Mouse (Mus musculus): ENCODE data around the gene Telo2. TPM values are rescaled to one million over a fixed set of nuclear protein-coding genes. Genes with fewer than 3 reads are reported as not detected.

The Telo2 gene
- polyA plus RNA-seq, 1 experiment, result 18.5 TPM

- Histone ChIP-seq H3K4me3 (ENCODE audit: insufficient read depth, low read length) (no peak overlapping the region), H3K4me1 (ENCODE audit: control insufficient read depth, insufficient read depth, low read length) (no peaks in the 10 kb centered on the region), H3K27ac (ENCODE audit: insufficient read depth, low read length) (peak overlapping the region; percentile 52)
- no peak for TF ChIP-seq POLR2A (IDR thresholded peaks at IDR 0.05; ENCODE audit: extremely low read depth, insufficient read depth, low read length)
- no peak for TF ChIP-seq CTCF (IDR thresholded peaks at IDR 0.05; ENCODE audit: extremely low read depth, insufficient read depth, low read length)
Measured at GRCm38 (mm10) chr17:25066595-25066994, 49.2 kb downstream of the Telo2 start.

GRCm38 (mm10) chr17:25065189-25065588 lies 50.6 kb downstream of the Telo2 start:
- Histone ChIP-seq H3K4me3 (ENCODE audit: insufficient read depth, low read length) (no peak overlapping the region), H3K4me1 (ENCODE audit: control insufficient read depth, insufficient read depth, low read length) (no peaks in the 10 kb centered on the region), H3K27ac (ENCODE audit: insufficient read depth, low read length) (no peak overlapping the region)
- TF ChIP-seq CTCF (IDR thresholded peaks at IDR 0.05; ENCODE audit: extremely low read depth, insufficient read depth, low read length) (no peak), POLR2A (IDR thresholded peaks at IDR 0.05; ENCODE audit: extremely low read depth, insufficient read depth, low read length) (no peak)

- TF ChIP-seq POLR2A (IDR thresholded peaks at IDR 0.05; ENCODE audit: extremely low read depth, insufficient read depth, low read length) (no peak), CTCF (IDR thresholded peaks at IDR 0.05; ENCODE audit: extremely low read depth, insufficient read depth, low read length) (no peak)
- Histone ChIP-seq H3K4me3 (ENCODE audit: insufficient read depth, low read length) (no peak overlapping the region), H3K27ac (ENCODE audit: insufficient read depth, low read length) (0 out of 2 replicates have a peak overlapping the region, but pooled peaks have one; percentile 46), H3K4me1 (ENCODE audit: control insufficient read depth, insufficient read depth, low read length) (no peaks in the 10 kb centered on the region)
Measured at GRCm38 (mm10) chr17:25064351-25064750, 51.4 kb downstream of the Telo2 start.

- no peak overlapping the region for H3K4me3 ChIP-seq (ENCODE audit: insufficient read depth, low read length)
- TF ChIP-seq POLR2A (IDR thresholded peaks at IDR 0.05; ENCODE audit: extremely low read depth, insufficient read depth, low read length) (no peak), CTCF (IDR thresholded peaks at IDR 0.05; ENCODE audit: extremely low read depth, insufficient read depth, low read length) (no peak)
- 0 out of 2 replicates have a peak overlapping the region, but pooled peaks have one; percentile 46 for H3K27ac ChIP-seq (ENCODE audit: insufficient read depth, low read length)
- no peaks in the 10 kb centered on the region for H3K4me1 ChIP-seq (ENCODE audit: control insufficient read depth, insufficient read depth, low read length)
Measured at GRCm38 (mm10) chr17:25063872-25064271, 51.9 kb downstream of the Telo2 start.

- TF ChIP-seq POLR2A (IDR thresholded peaks at IDR 0.05; ENCODE audit: extremely low read depth, insufficient read depth, low read length), result no peak
- TF ChIP-seq CTCF (IDR thresholded peaks at IDR 0.05; ENCODE audit: extremely low read depth, insufficient read depth, low read length), result no peak
- Histone ChIP-seq H3K4me3 (ENCODE audit: insufficient read depth, low read length) (no peak overlapping the region), H3K4me1 (ENCODE audit: control insufficient read depth, insufficient read depth, low read length) (no peaks in the 10 kb centered on the region), H3K27ac (ENCODE audit: insufficient read depth, low read length) (no peak overlapping the region)
Measured at GRCm38 (mm10) chr17:25063261-25063660, 52.5 kb downstream of the Telo2 start.

GRCm38 (mm10) chr17:25057041-25057440 lies 58.7 kb downstream of the Telo2 start:
- Histone ChIP-seq H3K4me3 (ENCODE audit: insufficient read depth, low read length) (no peak overlapping the region), H3K4me1 (ENCODE audit: control insufficient read depth, insufficient read depth, low read length) (no peaks in the 10 kb centered on the region), H3K27ac (ENCODE audit: insufficient read depth, low read length) (no peak overlapping the region)
- TF ChIP-seq POLR2A (IDR thresholded peaks at IDR 0.05; ENCODE audit: extremely low read depth, insufficient read depth, low read length) (no peak), CTCF (IDR thresholded peaks at IDR 0.05; ENCODE audit: extremely low read depth, insufficient read depth, low read length) (no peak)

GRCm38 (mm10) chr17:25053274-25053673 lies 62.5 kb downstream of the Telo2 start:
- TF ChIP-seq POLR2A (IDR thresholded peaks at IDR 0.05; ENCODE audit: extremely low read depth, insufficient read depth, low read length) (no peak), CTCF (IDR thresholded peaks at IDR 0.05; ENCODE audit: extremely low read depth, insufficient read depth, low read length) (no peak)
- H3K27ac ChIP-seq (ENCODE audit: insufficient read depth, low read length), result no peak overlapping the region
- H3K4me3 ChIP-seq (ENCODE audit: insufficient read depth, low read length), result no peak overlapping the region
- no peaks in the 10 kb centered on the region for H3K4me1 ChIP-seq (ENCODE audit: control insufficient read depth, insufficient read depth, low read length)

Other genes starting within 250 kb of the Telo2 start
- not detected in 2 replicates for gene Igfals, start 250.0 kb downstream of the Telo2 start, polyA plus RNA-seq (2012; rRNA removed)
- gene Nubp2, start 229.6 kb downstream of the Telo2 start, polyA plus RNA-seq (2012; rRNA removed), result 24.6 and 27.3 TPM in 2 replicates
- gene Spsb3, start 229.3 kb downstream of the Telo2 start, polyA plus RNA-seq (2012; rRNA removed), result 91.9 and 92.7 TPM in 2 replicates
- 62.4 and 65.0 TPM in 2 replicates for gene Eme2, start 220.9 kb downstream of the Telo2 start, polyA plus RNA-seq (2012; rRNA removed)
- gene Mrps34, start 220.9 kb downstream of the Telo2 start, polyA plus RNA-seq (2012; rRNA removed), result 115 and 117 TPM in 2 replicates
- gene Nme3, start 219.5 kb downstream of the Telo2 start, polyA plus RNA-seq (2012; rRNA removed), result 94.5 and 94.7 TPM in 2 replicates
- 328 and 355 TPM in 2 replicates for gene Mapk8ip3, start 179.0 kb downstream of the Telo2 start, polyA plus RNA-seq (2012; rRNA removed)
- gene Jpt2, start 155.3 kb downstream of the Telo2 start, polyA plus RNA-seq (2012; rRNA removed), result 4.5 and 6.2 TPM in 2 replicates
- 22.0 and 23.1 TPM in 2 replicates for gene Cramp1l, start 100.2 kb downstream of the Telo2 start, polyA plus RNA-seq (2012; rRNA removed)
- gene Ift140, start 99.9 kb downstream of the Telo2 start, polyA plus RNA-seq (2012; rRNA removed), result 22.2 and 22.7 TPM in 2 replicates
- 17.8 and 19.4 TPM in 2 replicates for gene Tmem204, start 32.4 kb downstream of the Telo2 start, polyA plus RNA-seq (2012; rRNA removed)
- gene Ptx4, start 4.8 kb upstream of the Telo2 start, polyA plus RNA-seq (2012; rRNA removed), result 0.19 and 0.34 TPM in 2 replicates
- 45.6 and 47.0 TPM in 2 replicates for gene Clcn7, start 17.4 kb upstream of the Telo2 start, polyA plus RNA-seq (2012; rRNA removed)
- gene Ccdc154, start 46.5 kb upstream of the Telo2 start, polyA plus RNA-seq (2012; rRNA removed), result not detected in 2 replicates
- gene Gm38655, start 59.5 kb upstream of the Telo2 start, polyA plus RNA-seq (2012; rRNA removed), result not detected in 2 replicates
- gene BC003965, start 68.6 kb upstream of the Telo2 start, polyA plus RNA-seq (2012; rRNA removed), result 22.9 and 23.9 TPM in 2 replicates
- gene Unkl, start 72.4 kb upstream of the Telo2 start, polyA plus RNA-seq (2012; rRNA removed), result 37.6 and 42.9 TPM in 2 replicates
- 121 and 126 TPM in 2 replicates for gene Gnptg, start 124.2 kb upstream of the Telo2 start, polyA plus RNA-seq (2012; rRNA removed)
- 35.3 and 35.6 TPM in 2 replicates for gene Tsr3, start 124.2 kb upstream of the Telo2 start, polyA plus RNA-seq (2012; rRNA removed)
- 4.3 and 5.4 TPM in 2 replicates for gene Baiap3, start 140.4 kb upstream of the Telo2 start, polyA plus RNA-seq (2012; rRNA removed)
- 257 and 264 TPM in 2 replicates for gene Ube2i, start 158.7 kb upstream of the Telo2 start, polyA plus RNA-seq (2012; rRNA removed)
- gene Prss34, start 182.4 kb upstream of the Telo2 start, polyA plus RNA-seq (2012; rRNA removed), result not detected in 2 replicates
- not detected in 2 replicates for gene Prss28, start 192.7 kb upstream of the Telo2 start, polyA plus RNA-seq (2012; rRNA removed)
- not detected in 2 replicates for gene Prss29, start 202.7 kb upstream of the Telo2 start, polyA plus RNA-seq (2012; rRNA removed)
- 0.06 TPM in 1 of 2 replicates, not detected in the other for gene Tpsab1, start 229.6 kb upstream of the Telo2 start, polyA plus RNA-seq (2012; rRNA removed)

Measured in cortical plate, adult 2 months (tissue).